Mouse (Mus musculus) frontal cortex, postnatal 14 days (tissue): ENCODE data around the gene Zfp64.

ENCODE experiments used
- DNase-seq, 2 experiments: peaks; one replicate each; pipeline ENCODE4 v3.0.0; 2022; ENCODE audit warnings: low spot score in 2 of 2

The Zfp64 gene

GRCm38 (mm10) chr2:168848553-168848952, 106.8 kb downstream of the Zfp64 start:
- DNase-seq = no peak

- DNase-seq = no peak
Observed at GRCm38 (mm10) chr2:168846180-168846720, 109.1 kb downstream of the Zfp64 start.
